Mouse (Mus musculus) hindlimb bud, embryonic 11.5 days (tissue): ENCODE results near the gene Shmt2.

Experiments used
- DNase-seq: peaks from one replicate; pipeline ENCODE4 v3.0.0-alpha.2; 2012; ENCODE audit warnings: low read depth, low spot score; ENCODE audit errors: extremely low spot score

The Shmt2 gene

DNA sequence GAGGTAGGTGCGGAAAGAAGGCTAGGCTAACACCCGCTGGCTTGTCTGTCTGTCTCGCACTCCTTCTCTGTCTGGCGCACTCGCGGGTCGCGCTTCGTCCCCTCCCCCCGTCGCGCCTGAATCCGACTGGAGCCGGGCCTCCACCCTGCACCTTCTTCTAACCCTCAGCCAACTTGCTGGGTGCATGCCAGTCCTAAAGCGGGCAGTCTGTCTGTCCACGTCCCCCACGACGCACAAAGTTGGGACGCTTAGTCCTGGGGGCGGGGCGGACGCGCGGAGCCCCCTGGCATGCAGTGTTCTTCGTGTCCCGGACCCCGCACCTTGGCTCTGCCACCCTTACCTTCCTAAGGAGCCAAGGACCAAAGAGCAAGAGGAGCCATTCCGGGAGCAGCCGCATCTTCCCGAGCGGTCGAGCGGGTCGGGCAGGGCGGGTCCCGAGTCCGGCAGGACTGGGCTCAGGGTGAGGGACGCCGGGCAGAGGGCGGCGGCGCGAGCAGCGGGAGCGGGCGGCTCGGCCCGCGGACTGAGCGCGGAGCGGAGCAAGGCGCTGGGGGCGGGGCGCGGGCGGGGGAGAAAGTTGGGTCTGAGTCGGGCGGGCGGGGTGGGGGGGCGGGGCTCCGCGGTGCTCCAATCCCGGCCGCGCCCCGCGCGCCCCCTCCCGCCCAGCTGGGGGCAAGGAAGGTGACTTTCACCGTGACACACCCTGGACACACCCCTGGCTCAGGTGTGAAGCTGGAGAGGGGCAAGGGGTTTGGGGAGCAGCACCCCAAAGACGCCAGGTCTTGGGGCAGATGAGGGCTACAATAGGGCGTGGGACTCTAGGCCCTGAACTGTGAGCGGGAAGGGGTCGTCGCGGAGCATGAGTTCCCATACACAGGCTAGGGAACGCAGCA is 12.0 kb upstream of the Shmt2 start, which contains the start of gene Nxph4:
Gene Nxph4, minus strand, starts transcription at position 524 of the 893 bp plus-strand sequence.
- DNase-seq = no peak

GRCm38 (mm10) chr10:127531548-127531947 is 9.3 kb upstream of the Shmt2 start:
- no peak for DNase-seq

GRCm38 (mm10) chr10:127530945-127531344 is 8.7 kb upstream of the Shmt2 start:
- DNase-seq = no peak

- no peak for DNase-seq
These were observed 5.2 kb upstream of the Shmt2 start for GRCm38 (mm10) chr10:127527481-127527880.

DNA sequence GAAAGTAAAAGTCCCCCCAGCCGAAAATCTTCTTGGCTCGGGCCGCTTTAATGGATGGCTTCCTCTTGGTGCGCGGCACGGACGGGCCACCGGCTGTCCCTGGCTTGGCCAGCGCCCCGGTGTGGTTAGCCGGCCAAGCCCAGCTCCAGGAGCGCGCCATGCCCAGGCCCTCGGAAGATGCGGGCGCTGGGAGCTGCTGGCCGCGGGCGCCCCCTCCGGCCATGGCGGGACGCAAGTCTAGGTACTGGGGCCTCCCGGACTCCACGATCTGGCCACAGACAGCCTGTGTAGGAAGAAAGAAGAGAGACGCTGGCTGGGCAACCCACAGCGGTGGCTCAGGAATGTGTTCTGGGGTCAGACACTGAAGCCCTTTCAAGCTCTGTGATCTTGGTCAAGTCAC is 4.4 kb upstream of the Shmt2 start:
- no peak for DNase-seq

DNA sequence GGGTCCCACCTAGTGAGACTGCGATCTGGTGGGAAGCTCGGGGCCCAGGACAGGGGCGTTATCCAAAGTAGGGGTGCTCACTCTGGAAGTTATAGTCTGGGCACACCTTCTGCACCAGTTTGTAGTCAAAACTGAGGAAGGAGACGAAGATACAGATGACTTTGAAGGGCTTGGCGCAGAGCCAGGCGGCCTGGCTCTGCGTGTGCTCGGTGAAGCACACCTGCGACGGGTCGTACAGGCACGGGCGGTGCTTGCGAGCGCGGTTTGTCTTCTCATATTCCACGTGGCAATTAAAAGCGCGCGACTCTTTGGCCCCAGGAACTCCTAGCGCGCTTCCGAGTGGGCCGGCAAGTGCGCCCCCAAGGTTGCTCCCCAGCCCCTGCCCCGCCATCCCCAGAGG is 3.8 kb upstream of the Shmt2 start:
- DNase-seq = no peak

GRCm38 (mm10) chr10:127524646-127525255 is 2.5 kb upstream of the Shmt2 start:
- no peak for DNase-seq

- no peak for DNase-seq
These were observed 598 bp downstream of the Shmt2 start for GRCm38 (mm10) chr10:127521611-127522080.

GRCm38 (mm10) chr10:127520714-127521357 is 1.4 kb downstream of the Shmt2 start:
- no peak for DNase-seq

DNA sequence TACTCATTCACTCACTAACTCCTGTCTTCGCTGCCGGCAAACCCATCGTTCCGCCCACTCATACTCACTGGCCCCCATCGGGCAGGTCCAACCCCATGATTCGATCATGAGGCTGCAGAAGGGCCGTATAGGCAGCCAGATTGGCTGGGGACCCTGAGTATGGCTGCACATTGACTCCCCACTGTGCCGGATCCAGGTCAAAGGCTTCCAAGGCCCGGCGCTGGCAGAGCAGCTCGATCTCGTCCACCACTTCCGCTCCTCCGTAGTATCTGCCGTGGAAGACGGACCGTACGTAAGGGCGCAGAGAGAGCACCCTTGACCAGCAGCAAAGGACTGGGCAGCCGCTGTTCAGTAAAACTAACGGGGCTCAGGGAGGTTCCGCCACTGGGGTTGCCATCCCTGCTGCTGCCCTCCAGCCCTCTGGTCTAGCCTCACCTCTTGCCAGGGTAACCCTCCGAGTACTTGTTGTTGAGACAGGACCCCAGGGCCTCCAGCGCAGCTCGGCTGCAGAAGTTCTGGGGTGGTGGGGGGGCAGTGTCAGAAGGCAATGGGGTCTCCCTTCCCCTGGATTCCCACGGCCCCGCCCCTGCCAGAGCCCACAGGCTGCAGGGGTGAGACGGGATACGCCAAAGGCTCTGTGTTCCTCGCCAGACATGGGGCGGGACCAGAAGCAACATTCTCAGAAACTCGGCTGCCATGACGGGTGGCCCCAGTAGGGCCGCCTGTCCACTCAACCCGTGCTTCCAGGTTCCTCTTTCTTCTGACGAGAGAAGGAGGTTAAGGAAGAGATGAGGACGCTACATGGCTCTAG is 2.1 kb downstream of the Shmt2 start:
- no peak for DNase-seq

DNA sequence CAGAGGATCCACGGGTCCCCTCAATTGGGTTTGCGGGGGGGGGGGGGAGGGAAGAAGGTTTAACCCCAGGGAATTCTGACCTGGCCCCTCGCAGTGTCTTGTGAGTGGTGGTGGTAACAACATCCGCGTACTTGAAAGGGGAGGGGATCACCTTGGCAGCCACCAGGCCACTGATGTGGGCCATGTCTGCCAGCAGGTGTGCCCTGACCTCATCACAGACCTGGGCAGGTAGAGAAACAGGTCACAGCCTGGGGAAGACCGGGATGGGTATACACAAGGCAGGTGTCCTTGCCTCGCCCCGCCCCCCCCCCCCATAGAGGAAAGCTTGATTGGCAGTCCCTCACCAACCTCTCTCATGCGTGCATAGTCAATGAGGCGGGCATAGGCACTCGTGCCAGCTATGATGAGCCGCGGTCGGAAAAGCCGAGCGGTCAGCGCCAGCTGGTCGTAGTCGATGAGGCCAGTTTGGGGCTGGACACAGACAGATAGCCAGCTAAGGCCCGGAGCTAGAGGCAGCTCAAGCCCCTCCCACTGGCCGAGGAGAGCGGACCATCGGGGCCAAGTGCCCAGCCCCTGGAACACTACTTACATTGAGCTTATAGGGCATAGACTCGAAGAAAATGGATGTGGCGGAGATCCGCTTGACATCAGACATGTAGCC is 3.1 kb downstream of the Shmt2 start:
- no peak for DNase-seq

DNA sequence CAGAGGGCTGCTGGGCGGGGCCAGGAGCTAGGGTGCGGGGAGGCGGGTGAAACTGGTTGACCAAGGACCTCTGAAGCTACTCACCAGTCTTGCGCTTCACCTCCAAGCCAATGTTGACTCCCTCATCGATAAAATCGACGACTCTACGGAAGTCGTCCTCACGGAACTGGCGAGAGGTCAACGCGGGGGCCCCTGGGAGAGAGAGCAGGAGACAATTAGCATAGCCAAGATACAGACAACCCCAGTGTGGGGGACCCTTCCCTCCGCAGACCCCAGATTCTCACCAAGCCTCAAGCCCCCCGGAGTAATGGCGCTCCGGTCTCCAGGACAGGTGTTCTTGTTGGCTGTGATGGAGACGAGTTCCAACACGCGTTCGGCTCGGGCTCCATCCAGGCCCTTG is 4.3 kb downstream of the Shmt2 start:
- no peak for DNase-seq

- no peak for DNase-seq
These were observed 5.5 kb downstream of the Shmt2 start for GRCm38 (mm10) chr10:127516576-127517260.

GRCm38 (mm10) chr10:127515983-127516459 is 6.2 kb downstream of the Shmt2 start:
- no peak for DNase-seq

- DNase-seq = no peak
These were observed 6.8 kb downstream of the Shmt2 start for GRCm38 (mm10) chr10:127515271-127515982.

- no peak for DNase-seq
These were observed 7.5 kb downstream of the Shmt2 start, which contains the start of gene Ndufa4l2 for GRCm38 (mm10) chr10:127514764-127515163. Ndufa4l2 (plus strand) TSS chr10:127514967.

DNA sequence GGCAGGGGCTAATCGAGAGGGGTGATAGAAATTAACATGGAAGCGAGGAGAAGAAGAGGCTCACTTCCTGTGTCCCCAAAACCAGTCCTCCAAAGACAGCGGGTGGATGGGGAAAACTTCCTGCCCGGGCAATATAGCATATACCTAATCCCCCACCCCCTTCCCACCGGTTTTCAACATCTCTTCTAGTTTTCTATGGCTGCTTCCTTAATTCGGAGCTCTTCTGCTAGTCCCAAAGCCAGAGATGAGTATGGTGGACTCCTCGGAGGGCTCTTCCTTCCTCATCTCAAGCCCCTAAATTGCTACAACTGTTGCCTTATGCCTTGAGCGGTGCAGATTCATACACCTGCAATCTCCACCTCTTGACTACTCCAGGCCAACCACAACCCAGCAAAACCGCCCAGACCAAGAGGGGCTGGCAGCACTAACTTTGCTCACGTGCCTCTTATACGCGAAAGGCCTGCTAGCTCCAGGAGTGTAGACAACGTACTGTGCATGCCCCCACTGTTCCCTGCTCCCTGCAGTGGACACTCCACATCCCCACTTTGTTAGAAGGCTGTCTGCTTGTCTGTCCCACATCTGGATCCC is 8.0 kb downstream of the Shmt2 start:
- no peak for DNase-seq

- no peak for DNase-seq
These were observed 8.6 kb downstream of the Shmt2 start for GRCm38 (mm10) chr10:127513501-127514091.
